Mouse (Mus musculus) heart, adult 2 months (tissue): ENCODE measurements at regions not wholly inside any gene's neighbourhood (a gene's known extent, or its start where the extent isn't known, plus 50 kb on each side); places are given as distances from the start of the nearest gene placed in this dataset.

Experiments used
- CTCF ChIP-seq: fragments of 200-600 bp; IDR thresholded peaks from 2 replicates; pipeline ENCODE4 v1.8.1; 2022; ENCODE audit warnings: antibody characterized with exemption, mild to moderate bottlenecking, moderate library complexity
- EP300 ChIP-seq: fragments of 200-500 bp; IDR thresholded peaks from 2 replicates; pipeline ENCODE4 v1.6.1; 2011; ENCODE audit warnings: low read depth, low read length, control low read depth; ENCODE audit not compliant: insufficient read depth
- POLR2A ChIP-seq: fragments of 200-500 bp; IDR thresholded peaks from 2 replicates; pipeline ENCODE4 v1.6.1; 2011; ENCODE audit warnings: mild to moderate bottlenecking, low read depth, low read length, control low read depth; ENCODE audit not compliant: insufficient read depth

GRCm38 (mm10) chr14:25135371-25135770 lies 323.6 kb upstream of the Zmiz1 start:
- TF ChIP-seq POLR2A (no peak), CTCF (no peak), EP300 (no peak)
